Mouse (Mus musculus) spleen, adult 12 weeks (tissue): Measurements from ENCODE around the gene Txn2.
"Not testable (repeated sequence)": the region's sequence is repeated elsewhere in the genome, so short reads cannot be mapped to it uniquely, and the experiment has no call there.

Experiments
- DNase-seq: peaks from one replicate; pipeline ENCODE4 v3.0.0; 2022; ENCODE audit warnings: low spot score

The Txn2 gene

GRCm38 (mm10) chr15:77879756-77880155 is 49.0 kb downstream of the Txn2 start:
- no peak for DNase-seq

GRCm38 (mm10) chr15:77877209-77877608 is 51.6 kb downstream of the Txn2 start:
- no peak for DNase-seq

GRCm38 (mm10) chr15:77876716-77877115 is 52.1 kb downstream of the Txn2 start:
- no peak for DNase-seq

GRCm38 (mm10) chr15:77875953-77876352 is 52.9 kb downstream of the Txn2 start:
- no peak for DNase-seq

- no peak for DNase-seq
These were observed 54.0 kb downstream of the Txn2 start for GRCm38 (mm10) chr15:77874807-77875206.

- DNase-seq: no peak
These were observed 54.5 kb downstream of the Txn2 start for GRCm38 (mm10) chr15:77874310-77874709.

GRCm38 (mm10) chr15:77873564-77873963 is 55.2 kb downstream of the Txn2 start:
- DNase-seq: no peak

- no peak for DNase-seq
These were observed 55.8 kb downstream of the Txn2 start for GRCm38 (mm10) chr15:77872996-77873395.

- DNase-seq: no peak
These were observed 60.5 kb downstream of the Txn2 start for GRCm38 (mm10) chr15:77868340-77868739.

- DNase-seq: not testable (repeated sequence)
These were observed 61.4 kb downstream of the Txn2 start for GRCm38 (mm10) chr15:77867231-77867968.

- DNase-seq: no peak
These were observed 62.1 kb downstream of the Txn2 start for GRCm38 (mm10) chr15:77866583-77867220.
